Mouse (Mus musculus) embryo, embryonic 11.5 days (tissue): Measurements from ENCODE around the gene Ankrd2.
A peak's percentile ranks its signal among the peaks of the same experiment; 100 is the strongest.

Experiments
- DNase-seq: peaks from one replicate; pipeline ENCODE4 v3.0.0-alpha.2; 2012; ENCODE audit warnings: low read depth, low spot score

Ankrd2 gene

GRCm38 (mm10) chr19:42035456-42036248 is at the start of gene Ankrd2:
Gene Ankrd2 (plus strand): TSS chr19:42036000.
- DNase-seq, result peak; percentile 56

GRCm38 (mm10) chr19:41987206-41987605 is 48.6 kb upstream of the Ankrd2 start:
- DNase-seq, result no peak

GRCm38 (mm10) chr19:41989810-41990209 is 46.0 kb upstream of the Ankrd2 start:
- DNase-seq, result no peak

GRCm38 (mm10) chr19:41991926-41992477 is 43.8 kb upstream of the Ankrd2 start:
- no peak for DNase-seq

GRCm38 (mm10) chr19:41992971-41993370 is 42.8 kb upstream of the Ankrd2 start:
- DNase-seq, result no peak

- no peak for DNase-seq
Measured at GRCm38 (mm10) chr19:41993484-41993883, 42.3 kb upstream of the Ankrd2 start.

GRCm38 (mm10) chr19:41994023-41994422 is 41.8 kb upstream of the Ankrd2 start:
- no peak for DNase-seq

GRCm38 (mm10) chr19:41995483-41995882 is 40.3 kb upstream of the Ankrd2 start:
- no peak for DNase-seq

- DNase-seq, result no peak
Measured at GRCm38 (mm10) chr19:41997090-41997489, 38.7 kb upstream of the Ankrd2 start.

GRCm38 (mm10) chr19:41998770-41999548 is 36.8 kb upstream of the Ankrd2 start:
- DNase-seq, result no peak

GRCm38 (mm10) chr19:41999688-42000283 is 36.0 kb upstream of the Ankrd2 start:
- no peak for DNase-seq

GRCm38 (mm10) chr19:42000446-42000958 is 35.3 kb upstream of the Ankrd2 start:
- no peak for DNase-seq

- no peak for DNase-seq
Measured at GRCm38 (mm10) chr19:42001253-42001980, 34.4 kb upstream of the Ankrd2 start.

- DNase-seq, result no peak
Measured at GRCm38 (mm10) chr19:42004258-42004657, 31.5 kb upstream of the Ankrd2 start.

GRCm38 (mm10) chr19:42005616-42006015 is 30.2 kb upstream of the Ankrd2 start:
- no peak for DNase-seq

- no peak for DNase-seq
Measured at GRCm38 (mm10) chr19:42006568-42006967, 29.2 kb upstream of the Ankrd2 start.

- no peak for DNase-seq
Measured at GRCm38 (mm10) chr19:42008586-42008985, 27.2 kb upstream of the Ankrd2 start.

- DNase-seq, result no peak
Measured at GRCm38 (mm10) chr19:42009067-42009466, 26.7 kb upstream of the Ankrd2 start.

GRCm38 (mm10) chr19:42010436-42010835 is 25.4 kb upstream of the Ankrd2 start:
- no peak for DNase-seq

- DNase-seq, result no peak
Measured at GRCm38 (mm10) chr19:42011123-42011522, 24.7 kb upstream of the Ankrd2 start.

- no peak for DNase-seq
Measured at GRCm38 (mm10) chr19:42014231-42014825, 21.5 kb upstream of the Ankrd2 start.
